Mouse (Mus musculus): ENCODE measurements at regions not wholly inside any gene's neighbourhood (a gene's known extent, or its start where the extent isn't known, plus 50 kb on each side); places are given as distances from the start of the nearest gene placed in this dataset.

GRCm38 (mm10) chr2:171333816-171334757 lies 602.5 kb downstream of the Dok5 start:
- DNase-seq (ENCODE audit: low read depth, low spot score): no peak

GRCm38 (mm10) chr2:171332826-171333225 lies 601.2 kb downstream of the Dok5 start:
- no peak for DNase-seq (ENCODE audit: low read depth, low spot score)

GRCm38 (mm10) chr2:171331529-171331928 lies 599.9 kb downstream of the Dok5 start:
- DNase-seq (ENCODE audit: low read depth, low spot score): no peak

GRCm38 (mm10) chr2:171326909-171327308 lies 595.3 kb downstream of the Dok5 start:
- DNase-seq (ENCODE audit: low read depth, low spot score): no peak

- DNase-seq (ENCODE audit: low read depth, low spot score): no peak
Measured at GRCm38 (mm10) chr2:171308486-171308885, 576.9 kb downstream of the Dok5 start.

DNA sequence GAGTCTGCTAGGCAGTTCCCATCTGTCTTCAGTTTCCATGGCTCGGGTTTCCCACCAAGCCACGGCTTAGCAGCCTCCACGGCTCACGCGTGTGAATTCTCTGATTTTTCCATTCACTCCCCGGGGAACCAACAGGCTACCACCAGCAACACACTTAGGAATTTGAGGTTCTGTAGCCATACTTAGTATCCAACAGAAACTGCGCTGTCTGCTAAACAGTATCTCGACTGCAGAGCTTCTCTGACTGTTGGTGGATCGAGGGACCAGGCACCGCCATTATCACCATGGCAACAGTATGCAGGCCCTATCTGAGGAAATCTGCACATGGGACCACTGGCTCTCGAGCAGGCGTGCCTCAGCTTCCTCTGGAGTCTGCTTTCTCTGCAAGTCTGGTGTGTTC lies 574.4 kb downstream of the Dok5 start:
- DNase-seq (ENCODE audit: low read depth, low spot score): no peak

GRCm38 (mm10) chr2:171298519-171298918 lies 566.9 kb downstream of the Dok5 start:
- no peak for DNase-seq (ENCODE audit: low read depth, low spot score)

GRCm38 (mm10) chr2:171295603-171296002 lies 564.0 kb downstream of the Dok5 start:
- no peak for DNase-seq (ENCODE audit: low read depth, low spot score)

DNA sequence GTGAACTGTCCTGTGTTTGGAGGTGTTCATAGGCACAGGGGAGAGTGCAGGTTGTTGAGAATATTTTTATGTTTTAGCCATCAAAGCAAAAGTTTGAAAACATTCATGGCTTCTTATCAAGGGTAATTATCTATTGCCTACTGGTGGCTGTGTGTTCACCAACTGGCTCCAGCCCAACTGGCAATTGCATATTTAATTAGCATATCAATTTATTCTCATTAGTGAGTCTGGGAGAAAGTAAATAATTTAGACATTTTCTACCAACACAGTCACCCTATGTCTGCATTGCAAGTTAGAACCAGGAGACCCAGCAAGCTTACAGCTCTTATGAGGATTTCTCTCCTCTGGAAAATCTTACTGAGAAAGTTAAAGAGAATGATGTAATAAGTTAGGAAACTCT lies 561.0 kb downstream of the Dok5 start:
- DNase-seq (ENCODE audit: low read depth, low spot score): no peak

DNA sequence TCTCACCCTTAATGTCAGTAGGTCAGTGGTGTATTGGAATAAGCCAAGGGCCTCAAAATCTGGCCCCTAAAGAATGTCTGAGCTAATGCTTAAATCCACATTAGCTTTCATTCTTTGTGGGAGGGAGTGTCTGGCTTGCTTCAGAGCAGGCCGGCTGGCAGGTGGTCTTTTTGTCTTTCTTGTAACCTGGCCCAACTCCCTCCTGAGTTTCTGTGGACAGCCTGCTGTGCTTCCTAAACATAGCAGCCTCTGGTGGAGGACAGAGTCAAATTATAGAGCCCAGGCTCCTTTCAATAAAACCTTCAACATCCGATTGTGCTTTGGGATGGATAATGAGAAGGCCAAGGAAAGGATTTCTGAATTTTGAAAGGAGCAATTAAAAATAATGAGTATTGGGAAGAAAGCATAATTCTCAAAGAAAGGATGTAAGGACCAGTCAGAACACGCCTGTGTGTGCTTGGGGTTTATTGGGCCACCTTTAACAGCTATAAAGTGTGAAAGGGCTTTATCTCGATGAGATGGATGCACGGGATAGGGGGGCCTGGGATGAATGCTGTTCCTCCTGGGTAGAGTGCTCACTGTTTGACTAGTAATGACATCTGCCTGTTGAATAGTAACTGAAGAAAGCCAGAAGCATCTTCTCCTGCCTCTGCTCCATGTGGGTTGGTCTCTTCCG lies 554.2 kb downstream of the Dok5 start:
- DNase-seq (ENCODE audit: low read depth, low spot score): no peak

DNA sequence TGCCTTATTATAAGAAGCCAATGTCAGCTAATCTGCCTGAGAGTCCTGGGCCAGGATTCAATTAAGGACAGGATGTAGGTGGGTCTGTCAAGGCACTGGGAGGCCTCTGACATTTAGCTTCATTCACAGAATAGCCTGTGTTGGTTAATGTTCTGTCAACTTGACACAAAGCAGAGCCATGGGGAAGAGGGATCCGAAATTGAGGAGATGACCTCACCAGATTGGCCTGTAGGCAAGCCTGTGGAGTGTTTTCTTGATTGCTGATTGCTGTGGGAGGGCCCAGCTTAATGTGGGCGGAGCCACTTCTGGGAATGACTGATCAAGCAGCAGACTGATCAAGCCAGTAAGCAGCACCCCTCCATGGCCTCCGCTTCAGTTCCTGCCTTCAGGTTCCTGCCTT lies 548.5 kb downstream of the Dok5 start:
- DNase-seq (ENCODE audit: low read depth, low spot score): no peak

GRCm38 (mm10) chr2:171279319-171279718 lies 547.7 kb downstream of the Dok5 start:
- no peak for DNase-seq (ENCODE audit: low read depth, low spot score)

GRCm38 (mm10) chr2:171253194-171253593 lies 521.6 kb downstream of the Dok5 start:
- DNase-seq (ENCODE audit: low read depth, low spot score): no peak

GRCm38 (mm10) chr2:171245391-171245790 lies 513.8 kb downstream of the Dok5 start:
- DNase-seq (ENCODE audit: low read depth, low spot score): no peak

GRCm38 (mm10) chr2:171242356-171242755 lies 510.7 kb downstream of the Dok5 start:
- DNase-seq (ENCODE audit: low read depth, low spot score): no peak

- no peak for DNase-seq (ENCODE audit: low read depth, low spot score)
Measured at GRCm38 (mm10) chr2:171237276-171237960, 505.8 kb downstream of the Dok5 start.

DNA sequence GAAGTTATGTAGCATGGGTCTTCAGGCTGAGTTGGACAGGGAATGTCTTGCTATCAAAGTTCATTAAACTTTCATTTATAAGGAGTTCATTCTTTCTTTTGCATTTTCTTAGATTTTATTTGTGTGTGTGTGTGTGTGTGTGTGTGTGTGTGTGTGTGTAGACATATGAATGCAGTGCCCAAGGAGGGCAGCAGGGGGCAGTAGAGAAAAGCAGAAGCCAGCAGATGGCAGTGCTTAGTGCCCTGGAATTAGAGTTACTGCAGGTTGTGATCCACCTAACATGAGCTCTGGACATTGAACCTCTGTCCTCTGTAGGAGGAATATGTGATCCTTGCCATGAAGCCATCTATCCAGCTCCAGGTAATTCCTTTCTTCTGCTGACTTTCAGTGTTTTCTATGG lies 501.2 kb downstream of the Dok5 start:
- DNase-seq (ENCODE audit: low read depth, low spot score): no peak

DNA sequence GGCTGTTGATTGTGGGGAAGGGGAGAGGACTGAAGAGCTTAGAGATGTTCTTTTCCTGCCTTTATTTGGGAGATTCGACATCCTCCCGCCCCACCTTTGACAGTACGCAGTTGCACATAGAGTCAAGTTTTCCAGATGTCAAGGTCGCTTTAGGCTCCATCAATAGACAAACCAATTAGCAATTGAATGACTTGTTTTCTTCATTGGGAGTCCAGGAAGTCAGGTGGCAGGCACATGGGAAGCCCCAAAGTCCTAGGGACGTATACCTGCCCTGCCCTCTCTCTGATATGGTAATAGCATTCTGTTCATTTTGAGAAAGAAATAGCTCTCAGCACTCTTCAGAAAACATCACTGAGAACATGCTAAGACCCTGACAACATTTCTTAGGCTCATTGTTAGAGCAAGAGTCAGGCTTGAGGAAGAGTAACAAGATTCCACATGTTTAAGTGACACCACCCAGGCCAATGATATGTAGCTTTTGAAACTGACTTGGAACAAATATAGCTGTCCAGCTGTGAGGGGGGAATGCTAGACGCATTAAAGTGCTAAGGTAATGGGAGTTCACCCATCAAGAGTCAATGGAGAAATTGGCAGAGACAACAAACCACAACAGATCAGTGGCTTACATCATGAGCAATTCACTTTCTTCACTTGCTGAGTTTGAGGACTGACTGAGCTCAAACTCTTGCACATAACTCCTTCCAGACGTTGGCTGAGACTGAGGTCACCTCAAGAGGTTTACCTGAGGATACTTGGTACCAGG lies 499.9 kb downstream of the Dok5 start:
- DNase-seq (ENCODE audit: low read depth, low spot score): no peak

DNA sequence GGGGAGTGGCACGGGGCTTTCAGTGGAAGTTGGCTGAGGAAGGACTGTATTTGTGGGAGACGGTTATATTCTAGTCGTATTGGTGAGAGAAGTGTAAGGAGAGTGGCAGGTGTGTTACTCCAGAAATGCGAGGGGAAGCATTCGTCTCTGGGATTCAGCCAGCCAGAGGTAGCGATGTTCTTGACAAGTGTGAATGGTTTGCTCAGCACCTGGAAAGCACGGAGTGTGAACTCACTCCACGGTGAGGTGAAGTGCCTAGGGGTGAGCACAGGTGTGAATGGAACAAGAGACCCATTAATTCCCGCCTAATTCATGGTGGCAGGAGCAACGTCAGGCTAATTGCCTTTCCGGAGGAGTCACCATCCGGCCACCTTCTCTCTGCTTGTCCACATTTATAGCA lies 498.9 kb downstream of the Dok5 start:
- DNase-seq (ENCODE audit: low read depth, low spot score): no peak

DNA sequence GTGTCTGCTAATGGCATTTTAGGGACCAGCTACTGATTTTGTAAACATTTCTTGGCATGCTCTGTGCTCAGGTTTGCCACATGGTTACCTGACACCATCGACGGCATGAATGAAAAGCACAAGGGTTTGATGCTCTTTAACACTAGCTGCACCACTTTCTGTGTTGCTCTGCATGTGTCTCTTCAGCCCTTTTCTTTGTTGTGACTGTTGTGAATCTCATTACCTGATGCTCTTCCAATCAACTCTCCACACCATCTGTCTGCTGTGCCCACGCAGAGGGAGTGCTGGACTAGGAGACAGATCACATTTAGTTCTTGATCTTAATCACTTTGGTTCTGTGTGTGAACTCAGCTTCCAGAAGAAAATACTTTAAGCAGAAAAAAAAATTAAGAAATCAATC lies 496.6 kb downstream of the Dok5 start:
- no peak for DNase-seq (ENCODE audit: low read depth, low spot score)

- no peak for DNase-seq (ENCODE audit: low read depth, low spot score)
Measured at GRCm38 (mm10) chr2:171213792-171214191, 482.2 kb downstream of the Dok5 start.

- no peak for DNase-seq (ENCODE audit: low read depth, low spot score)
Measured at GRCm38 (mm10) chr2:171196472-171196871, 464.9 kb downstream of the Dok5 start.
